Mouse (Mus musculus) G1E (cell line): Measurements from ENCODE around the gene Tmc4. TPM values are rescaled to one million over a fixed set of nuclear protein-coding genes. Genes with fewer than 3 reads are reported as not detected.

ENCODE experiments used
- ATAC-seq: 2 replicates; pipeline ENCODE4 v1.8.0; 2016; ENCODE audit warnings: mild to moderate bottlenecking; ENCODE audit not compliant: insufficient number of reproducible peaks, poor library complexity, low FRiP score, severe bottlenecking; ENCODE audit errors: extremely low read depth
- DNase-seq: peaks from one replicate; pipeline ENCODE4 v3.0.0; 2012; ENCODE audit warnings: low spot score
- H3K27me3 ChIP-seq: 2 replicates; pipeline ENCODE4 v1.6.1; 2012; ENCODE audit warnings: mild to moderate bottlenecking, low read length, inconsistent platforms; ENCODE audit not compliant: insufficient read depth
- H3K36me3 ChIP-seq: replicated peaks from 2 replicates; pipeline ENCODE3; 2012; ENCODE audit warnings: mild to moderate bottlenecking, inconsistent platforms
- H3K4me1 ChIP-seq: 2 replicates; pipeline ENCODE4 v1.6.1; 2012; ENCODE audit warnings: low read depth, low read length, inconsistent platforms, mixed read lengths; ENCODE audit not compliant: insufficient read depth
- H3K4me3 ChIP-seq: 2 replicates; pipeline ENCODE4 v1.5.1; 2012; ENCODE audit warnings: low read depth, mild to moderate bottlenecking, inconsistent platforms, low read length, moderate library complexity, mixed read lengths
- H3K9me3 ChIP-seq: replicated peaks from 2 replicates; pipeline ENCODE4 v1.6.1; 2012; ENCODE audit warnings: inconsistent platforms
- CTCF ChIP-seq: IDR thresholded peaks from 2 replicates; pipeline ENCODE4 v1.5.1; 2012; ENCODE audit warnings: low read depth, low read length, inconsistent platforms, mixed read lengths
- GATA1 ChIP-seq: IDR thresholded peaks from 2 replicates; pipeline ENCODE4 v1.6.1; 2012; ENCODE audit warnings: borderline replicate concordance, low read length, inconsistent platforms, mixed read lengths
- GATA2 ChIP-seq: IDR thresholded peaks from 2 replicates; pipeline ENCODE4 v1.6.1; 2012; ENCODE audit warnings: low read depth, low read length, inconsistent platforms, borderline replicate concordance
- POLR2AphosphoS5 ChIP-seq: IDR thresholded peaks from 2 replicates; pipeline ENCODE4 v1.6.1; 2012; ENCODE audit warnings: low read depth, low read length, inconsistent platforms; ENCODE audit not compliant: insufficient replicate concordance
- TAL1 ChIP-seq: conservative IDR thresholded peaks from 2 replicates; pipeline ENCODE4 v1.6.1; 2012; ENCODE audit warnings: low read depth, low read length, inconsistent platforms, mixed read lengths
- polyA plus RNA-seq: library from polyadenylated mRNA; stranded (reverse); fragments of >175 nt; gene quantifications from 2 replicates; pipeline ENCODE4 v1.2.3, GENCODE M21; 2012
- total RNA-seq, 2 experiments: library from RNA; stranded (forward) in 1 of 2; stranded (reverse) in 1 of 2; fragments of 200-1000 nt in 1 of 2; fragments of >200 nt in 1 of 2; fragmentation: Nextera tagmentation in 1 of 2; gene quantifications; 2 replicates each; pipeline ENCODE4 v1.2.3; 2014 to 2017

The Tmc4 gene
- total and polyA plus RNA-seq, 3 experiments, result 1.8 to 14.7 (median 5.5) TPM

- peak; percentile 10 for DNase-seq
- TF ChIP-seq GATA2 (no peak), CTCF (no peak), POLR2AphosphoS5 (no peak), TAL1 (no peak), GATA1 (no peak)
- Histone ChIP-seq H3K9me3 (no peaks in the 10 kb centered on the region), H3K4me1 (peaks cover 52% of the 10 kb centered on the region), H3K27me3 (no peaks in the 10 kb centered on the region), H3K36me3 (peaks cover 85% of the 10 kb centered on the region), H3K4me3 (peak overlapping the region; percentile 73)
- ATAC-seq, result no peak
Measured at GRCm38 (mm10) chr7:3629030-3629429, 48.3 kb downstream of the Tmc4 start.

- Histone ChIP-seq H3K4me1 (peaks cover 27% of the 10 kb centered on the region), H3K4me3 (peak within 1 kb of the TSS; percentile 75), H3K9me3 (no peaks in the 10 kb centered on the region), H3K27me3 (peaks cover 31% of the 10 kb centered on the region), H3K36me3 (peaks cover 38% of the 10 kb centered on the region)
- TF ChIP-seq TAL1, result no peak
- TF ChIP-seq GATA2, result no peak
- peak; percentile 83 for DNase-seq
- peak; percentile 98 for ATAC-seq
Measured at GRCm38 (mm10) chr7:3617242-3617995, 59.9 kb downstream of the Tmc4 start, which contains the start of gene Ndufa3. Gene Ndufa3 (plus strand): TSS chr7:3617373.

GRCm38 (mm10) chr7:3616389-3617241 is 60.7 kb downstream of the Tmc4 start:
- ATAC-seq, result no peak
- DNase-seq, result no peak
- peaks cover 27% of the 10 kb centered on the region for H3K4me1 ChIP-seq
- peaks cover 30% of the 10 kb centered on the region for H3K36me3 ChIP-seq
- peak overlapping the region; percentile 75 for H3K4me3 ChIP-seq
- H3K9me3 ChIP-seq, result no peaks in the 10 kb centered on the region
- 0 out of 2 replicates have a peak, but pooled peaks have one; percentile 11 for TF ChIP-seq CTCF
- TF ChIP-seq TAL1, result no peak
- TF ChIP-seq GATA1, result no peak
- peaks cover 35% of the 10 kb centered on the region for H3K27me3 ChIP-seq

GRCm38 (mm10) chr7:3616057-3616388 is 61.3 kb downstream of the Tmc4 start, which contains the start of gene Oscar:
Gene Oscar (minus strand): TSS chr7:3616157.
- H3K36me3 ChIP-seq, result peaks cover 25% of the 10 kb centered on the region
- no peak for DNase-seq
- peaks cover 27% of the 10 kb centered on the region for H3K4me1 ChIP-seq
- no peak for ATAC-seq
- TF ChIP-seq GATA1 (no peak), POLR2AphosphoS5 (no peak), TAL1 (no peak), CTCF (no peak), GATA2 (no peak)
- H3K4me3 ChIP-seq, result peak within 1 kb of the TSS; percentile 75
- H3K27me3 ChIP-seq, result peaks cover 41% of the 10 kb centered on the region
- no peaks in the 10 kb centered on the region for H3K9me3 ChIP-seq

Other genes with a start within 250 kb of the Tmc4 start
- not detected in 2 replicates for gene Tarm1, start 174.9 kb downstream of the Tmc4 start, total RNA-seq (2014; fragmentation: Nextera tagmentation)
- gene Tarm1, start 174.9 kb downstream of the Tmc4 start, total RNA-seq (2017), result 1.3 TPM in 2 replicates
- gene Tarm1, start 174.9 kb downstream of the Tmc4 start, polyA plus RNA-seq, result not detected in 2 replicates
- gene Oscar, start 61.4 kb downstream of the Tmc4 start, total RNA-seq (2014; fragmentation: Nextera tagmentation), result not detected in 2 replicates
- gene Oscar, start 61.4 kb downstream of the Tmc4 start, total RNA-seq (2017), result 0.05 and 0.06 TPM in 2 replicates
- not detected in 2 replicates for gene Oscar, start 61.4 kb downstream of the Tmc4 start, polyA plus RNA-seq
- gene Ndufa3, start 60.2 kb downstream of the Tmc4 start, total RNA-seq (2014; fragmentation: Nextera tagmentation), result 179 and 192 TPM in 2 replicates
- 234 and 290 TPM in 2 replicates for gene Ndufa3, start 60.2 kb downstream of the Tmc4 start, total RNA-seq (2017)
- 18.5 and 18.9 TPM in 2 replicates for gene Ndufa3, start 60.2 kb downstream of the Tmc4 start, polyA plus RNA-seq
- 22.2 and 38.2 TPM in 2 replicates for gene Tfpt, start 47.6 kb downstream of the Tmc4 start, total RNA-seq (2014; fragmentation: Nextera tagmentation)
- 29.1 and 40.2 TPM in 2 replicates for gene Tfpt, start 47.6 kb downstream of the Tmc4 start, total RNA-seq (2017)
- gene Tfpt, start 47.6 kb downstream of the Tmc4 start, polyA plus RNA-seq, result 44.0 and 44.2 TPM in 2 replicates
- 34.4 and 43.3 TPM in 2 replicates for gene Prpf31, start 47.6 kb downstream of the Tmc4 start, total RNA-seq (2014; fragmentation: Nextera tagmentation)
- gene Prpf31, start 47.6 kb downstream of the Tmc4 start, total RNA-seq (2017), result 97.9 and 104 TPM in 2 replicates
- 52.6 and 59.2 TPM in 2 replicates for gene Prpf31, start 47.6 kb downstream of the Tmc4 start, polyA plus RNA-seq
- 245 and 285 TPM in 2 replicates for gene Cnot3, start 32.3 kb downstream of the Tmc4 start, total RNA-seq (2014; fragmentation: Nextera tagmentation)
- gene Cnot3, start 32.3 kb downstream of the Tmc4 start, total RNA-seq (2017), result 13.9 and 20.7 TPM in 2 replicates
- gene Cnot3, start 32.3 kb downstream of the Tmc4 start, polyA plus RNA-seq, result 506 and 556 TPM in 2 replicates
- 8.2 and 9.0 TPM in 2 replicates for gene Leng1, start 11.7 kb downstream of the Tmc4 start, total RNA-seq (2014; fragmentation: Nextera tagmentation)
- gene Leng1, start 11.7 kb downstream of the Tmc4 start, total RNA-seq (2017), result 7.6 and 7.7 TPM in 2 replicates
- 10.4 and 11.0 TPM in 2 replicates for gene Leng1, start 11.7 kb downstream of the Tmc4 start, polyA plus RNA-seq
- gene Tsen34, start 15.3 kb upstream of the Tmc4 start, total RNA-seq (2014; fragmentation: Nextera tagmentation), result 7.8 and 8.4 TPM in 2 replicates
- 17.0 and 28.6 TPM in 2 replicates for gene Tsen34, start 15.3 kb upstream of the Tmc4 start, total RNA-seq (2017)
- 70.3 and 100 TPM in 2 replicates for gene Tsen34, start 15.3 kb upstream of the Tmc4 start, polyA plus RNA-seq
- 36.2 and 38.0 TPM in 2 replicates for gene Mboat7, start 16.0 kb upstream of the Tmc4 start, total RNA-seq (2014; fragmentation: Nextera tagmentation)
- 20.6 and 21.3 TPM in 2 replicates for gene Mboat7, start 16.0 kb upstream of the Tmc4 start, total RNA-seq (2017)
- gene Mboat7, start 16.0 kb upstream of the Tmc4 start, polyA plus RNA-seq, result 57.0 and 67.4 TPM in 2 replicates
- gene Rps9, start 26.4 kb upstream of the Tmc4 start, total RNA-seq (2014; fragmentation: Nextera tagmentation), result 1,085 and 1,090 TPM in 2 replicates
- gene Rps9, start 26.4 kb upstream of the Tmc4 start, total RNA-seq (2017), result 2,177 and 2,187 TPM in 2 replicates
- gene Rps9, start 26.4 kb upstream of the Tmc4 start, polyA plus RNA-seq, result 598 and 1,340 TPM in 2 replicates
- gene Pirb, start 42.8 kb upstream of the Tmc4 start, total RNA-seq (2014; fragmentation: Nextera tagmentation), result 0.53 and 0.63 TPM in 2 replicates
- 7.8 and 8.9 TPM in 2 replicates for gene Pirb, start 42.8 kb upstream of the Tmc4 start, total RNA-seq (2017)
- gene Pirb, start 42.8 kb upstream of the Tmc4 start, polyA plus RNA-seq, result 0.12 and 0.18 TPM in 2 replicates
- gene Gm15448, start 148.1 kb upstream of the Tmc4 start, total RNA-seq (2014; fragmentation: Nextera tagmentation), result 0.53 TPM in 1 of 2 replicates, not detected in the other
- 0.87 and 1.5 TPM in 2 replicates for gene Gm15448, start 148.1 kb upstream of the Tmc4 start, total RNA-seq (2017)
- gene Gm15448, start 148.1 kb upstream of the Tmc4 start, polyA plus RNA-seq, result not detected in 2 replicates
- 0.83 TPM in 1 of 2 replicates, not detected in the other for gene Pira2, start 167.5 kb upstream of the Tmc4 start, total RNA-seq (2014; fragmentation: Nextera tagmentation)
- gene Pira2, start 167.5 kb upstream of the Tmc4 start, total RNA-seq (2017), result 0.76 and 0.99 TPM in 2 replicates
- not detected in 2 replicates for gene Pira2, start 167.5 kb upstream of the Tmc4 start, polyA plus RNA-seq
- gene Gm14548, start 220.6 kb upstream of the Tmc4 start, total RNA-seq (2014; fragmentation: Nextera tagmentation), result 0.53 and 1.2 TPM in 2 replicates
- 4.8 and 4.9 TPM in 2 replicates for gene Gm14548, start 220.6 kb upstream of the Tmc4 start, total RNA-seq (2017)
- gene Gm14548, start 220.6 kb upstream of the Tmc4 start, polyA plus RNA-seq, result not detected in 2 replicates
- gene Lilra6, start 237.9 kb upstream of the Tmc4 start, total RNA-seq (2014; fragmentation: Nextera tagmentation), result not detected in 2 replicates
- gene Lilra6, start 237.9 kb upstream of the Tmc4 start, total RNA-seq (2017), result 1.9 and 2.1 TPM in 2 replicates
- not detected in 2 replicates for gene Lilra6, start 237.9 kb upstream of the Tmc4 start, polyA plus RNA-seq